Mouse (Mus musculus): Measurements from ENCODE around the gene Ccdc106. TPM values are rescaled to one million over a fixed set of nuclear protein-coding genes. Genes with fewer than 3 reads are reported as not detected.
A peak's percentile ranks its signal among the peaks of the same experiment; 100 is the strongest.
"Not testable (repeated sequence)": the region's sequence is repeated elsewhere in the genome, so short reads cannot be mapped to it uniquely, and the experiment has no call there.

Ccdc106 gene
- total RNA-seq, 2 experiments from 2014 or later, result 0.31 to 0.33 TPM

DNA sequence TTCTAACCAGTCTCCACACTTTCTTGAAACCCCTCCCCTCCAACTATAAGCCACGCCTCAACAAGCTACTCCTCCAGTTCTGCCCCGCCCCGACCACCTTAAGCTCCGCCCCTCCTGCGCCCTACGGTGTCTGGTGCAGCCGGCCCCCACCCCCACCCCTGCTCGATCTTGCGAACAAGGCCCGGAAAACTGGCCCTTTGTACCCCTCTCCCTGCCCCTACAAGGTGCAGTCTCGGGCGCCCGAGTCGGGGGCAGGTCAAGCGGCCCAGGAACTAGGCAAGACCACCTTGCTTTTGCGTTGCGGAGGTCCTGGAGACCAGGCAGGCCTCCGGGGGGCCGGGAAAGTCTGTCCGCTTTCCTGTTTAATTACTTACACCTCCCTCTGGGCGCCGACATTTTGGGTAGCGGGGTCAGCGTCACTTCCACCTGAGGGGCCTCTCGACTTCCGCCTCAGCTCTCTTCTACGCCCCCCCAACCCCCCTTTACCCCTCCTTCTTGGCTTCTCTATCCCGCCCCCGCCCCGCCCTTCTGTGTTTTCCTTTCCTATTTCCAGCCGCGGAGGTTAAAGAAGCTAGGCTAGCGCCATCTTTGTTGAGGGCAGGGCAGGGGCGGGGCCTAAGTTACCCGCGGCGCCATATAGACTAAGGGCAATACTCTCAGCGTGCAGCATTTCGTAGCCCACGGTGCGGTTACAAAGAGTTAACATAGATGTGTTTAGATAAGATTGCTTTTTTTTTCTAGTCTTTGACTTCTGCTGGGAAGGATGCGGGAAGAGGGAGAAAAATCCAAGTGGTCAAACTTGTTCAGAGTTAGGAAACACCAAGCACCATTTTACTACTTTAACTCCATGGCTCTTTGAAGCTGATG, 5.9 kb upstream of the Ccdc106 start, which contains the start of the genes Zfp524 and Fiz1:
TSS of gene Zfp524 (plus strand) at position 165 of the 867 bp plus-strand sequence.
TSS of gene Fiz1 (minus strand) at position 447 of the 867 bp plus-strand sequence.
- intact Hi-C loops (cut with DNase I; ENCODE audit: low total_unique reads), result loop anchor here (5.0 kb wide), 1 partner anchor 38 kb away; the partner anchor contains the start of gene Zfp580

GRCm38 (mm10) chr7:5015118-5016001, 5.0 kb upstream of the Ccdc106 start, which contains the start of gene Gm44973:
TSS of gene Gm44973 (plus strand) at chr7:5015496.
- peak; percentile 96 for DNase-seq
- intact Hi-C loops (cut with DNase I; ENCODE audit: low total_unique reads), result loop anchor here (5.0 kb wide), 1 partner anchor 37 kb away; the partner anchor contains the start of gene Zfp580

More for the DNA sequence above, 5.9 kb upstream of the Ccdc106 start, which contains the start of the genes Zfp524 and Fiz1:
- DNase-seq, result peak; percentile 95

DNA sequence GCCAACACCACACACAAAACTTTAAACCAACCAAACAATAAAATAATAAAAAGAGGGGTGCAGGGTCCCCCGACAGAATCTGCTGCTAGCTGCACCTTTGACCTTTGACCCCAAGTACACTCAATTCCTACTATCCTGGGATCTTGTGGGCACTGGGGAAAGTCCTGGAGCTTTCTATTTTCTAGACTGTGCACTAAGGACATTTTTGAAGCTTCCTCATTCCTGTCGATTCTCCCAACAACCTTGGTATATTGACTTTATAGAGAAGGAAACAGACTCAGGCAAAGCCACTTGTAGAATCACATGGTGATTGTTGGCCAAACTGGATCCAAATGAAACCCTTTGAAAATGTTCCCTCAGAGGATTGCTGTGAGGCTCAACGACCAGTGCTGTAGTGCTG, 4.3 kb upstream of the Ccdc106 start:
- intact Hi-C loops (cut with DNase I; ENCODE audit: low total_unique reads), result loop anchor here (5.0 kb wide), 1 partner anchor 36 kb away; the partner anchor contains the start of gene Zfp580
- DNase-seq, result no peak

GRCm38 (mm10) chr7:5016920-5017319, 3.4 kb upstream of the Ccdc106 start:
- intact Hi-C loops (cut with DNase I; ENCODE audit: low total_unique reads), result loop anchor here (5.0 kb wide), 1 partner anchor 35 kb away; the partner anchor contains the start of gene Zfp580

DNA sequence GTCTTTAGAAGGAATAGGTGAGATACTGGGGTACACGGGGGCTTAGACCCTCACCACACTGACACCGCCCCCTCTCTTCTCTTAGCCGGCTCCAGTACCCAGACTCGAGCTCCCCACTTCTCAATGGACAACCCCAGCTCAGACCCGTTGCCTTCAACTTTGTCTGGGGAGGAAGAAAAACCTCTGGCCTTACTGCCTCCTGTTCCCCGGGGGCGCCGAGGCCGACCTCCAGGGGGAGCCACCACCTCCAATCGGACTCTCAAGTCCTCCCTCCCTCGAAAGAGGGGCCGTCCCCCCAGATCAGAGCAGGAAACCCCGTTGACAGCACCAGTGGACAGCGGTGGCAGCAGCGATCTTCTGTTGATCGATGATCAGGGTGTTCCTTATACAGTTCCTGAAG, 3.0 kb upstream of the Ccdc106 start:
- intact Hi-C loops (cut with DNase I; ENCODE audit: low total_unique reads), result loop anchor here (5.0 kb wide), 1 partner anchor 35 kb away; the partner anchor contains the start of gene Zfp580
- DNase-seq, result peak; percentile 41

More at GRCm38 (mm10) chr7:5016920-5017319, 3.4 kb upstream of the Ccdc106 start:
- no peak for DNase-seq

DNA sequence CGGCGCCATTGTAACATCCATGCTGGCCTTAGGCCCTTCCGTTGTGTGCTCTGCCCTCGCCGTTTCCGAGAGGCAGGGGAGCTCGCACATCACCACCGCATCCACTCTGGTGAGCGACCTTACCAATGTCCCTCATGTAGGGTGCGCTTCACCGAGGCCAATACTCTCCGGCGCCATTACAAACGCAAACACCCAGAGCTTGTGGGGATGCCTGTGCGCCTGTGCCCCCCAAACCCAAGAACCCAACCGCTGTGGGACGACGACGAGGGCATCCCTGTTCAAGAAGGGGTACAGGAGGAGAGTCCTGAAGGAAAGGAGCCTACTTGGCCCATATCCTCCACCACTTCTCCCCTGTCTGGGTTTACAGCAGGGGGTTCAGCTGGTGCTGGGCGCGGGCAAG, 2.4 kb upstream of the Ccdc106 start:
- intact Hi-C loops (cut with DNase I; ENCODE audit: low total_unique reads), result loop anchor here (5.0 kb wide), 1 partner anchor 34 kb away; the partner anchor contains the start of gene Zfp580

GRCm38 (mm10) chr7:5019576-5019975, 777 bp upstream of the Ccdc106 start:
- intact Hi-C loops (cut with DNase I; ENCODE audit: low total_unique reads), result loop anchor here (5.0 kb wide), 1 partner anchor 33 kb away; the partner anchor contains the start of gene Zfp580
- not testable (repeated sequence) for DNase-seq

More for the DNA sequence above, 2.4 kb upstream of the Ccdc106 start:
- DNase-seq, result no peak

GRCm38 (mm10) chr7:5020685-5021084, 332 bp downstream of the Ccdc106 start:
- no peak for DNase-seq
- intact Hi-C loops (cut with DNase I; ENCODE audit: low total_unique reads), result no loop called here

GRCm38 (mm10) chr7:5021197-5021596, 844 bp downstream of the Ccdc106 start:
- intact Hi-C loops (cut with DNase I; ENCODE audit: low total_unique reads), result no loop called here
- DNase-seq, result no peak

- intact Hi-C loops (cut with DNase I; ENCODE audit: low total_unique reads), result no loop called here
- DNase-seq, result no peak
These were observed 9.2 kb downstream of the Ccdc106 start for GRCm38 (mm10) chr7:5029543-5029942.

GRCm38 (mm10) chr7:5029946-5030345, 9.6 kb downstream of the Ccdc106 start:
- intact Hi-C loops (cut with DNase I; ENCODE audit: low total_unique reads), result no loop called here
- DNase-seq, result no peak

- no peak for DNase-seq
- intact Hi-C loops (cut with DNase I; ENCODE audit: low total_unique reads), result no loop called here
These were observed 10.4 kb downstream of the Ccdc106 start for GRCm38 (mm10) chr7:5030554-5031275.

GRCm38 (mm10) chr7:5031496-5031895, 11.1 kb downstream of the Ccdc106 start:
- no peak for DNase-seq
- intact Hi-C loops (cut with DNase I; ENCODE audit: low total_unique reads), result no loop called here

- intact Hi-C loops (cut with DNase I; ENCODE audit: low total_unique reads), result no loop called here
These were observed 13.5 kb downstream of the Ccdc106 start, which contains the start of gene 4632433K11Rik for GRCm38 (mm10) chr7:5033818-5034217. TSS of gene 4632433K11Rik (plus strand) at chr7:5034118.

DNA sequence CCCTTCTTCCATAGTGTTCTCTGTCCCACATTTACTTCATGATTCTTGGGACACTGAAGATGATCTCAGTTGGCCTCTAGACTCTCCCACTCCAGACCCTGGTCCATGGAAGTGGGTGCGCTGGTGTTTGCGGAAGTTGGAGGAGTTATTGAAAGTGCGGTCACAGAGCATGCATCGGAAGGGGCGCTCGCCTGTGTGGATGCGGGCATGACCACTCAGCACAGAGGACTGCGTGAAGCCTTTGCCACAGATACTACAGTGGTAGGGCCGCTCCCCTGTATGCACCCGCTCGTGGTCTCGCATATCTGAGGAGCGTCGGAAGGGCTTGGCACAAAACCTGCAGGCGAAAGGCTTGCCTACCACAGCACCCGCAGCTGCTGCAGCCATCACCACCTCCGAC, 15.3 kb downstream of the Ccdc106 start:
- no peak for DNase-seq
- intact Hi-C loops (cut with DNase I; ENCODE audit: low total_unique reads), result no loop called here

More at GRCm38 (mm10) chr7:5033818-5034217, 13.5 kb downstream of the Ccdc106 start, which contains the start of gene 4632433K11Rik:
- no peak for DNase-seq

DNA sequence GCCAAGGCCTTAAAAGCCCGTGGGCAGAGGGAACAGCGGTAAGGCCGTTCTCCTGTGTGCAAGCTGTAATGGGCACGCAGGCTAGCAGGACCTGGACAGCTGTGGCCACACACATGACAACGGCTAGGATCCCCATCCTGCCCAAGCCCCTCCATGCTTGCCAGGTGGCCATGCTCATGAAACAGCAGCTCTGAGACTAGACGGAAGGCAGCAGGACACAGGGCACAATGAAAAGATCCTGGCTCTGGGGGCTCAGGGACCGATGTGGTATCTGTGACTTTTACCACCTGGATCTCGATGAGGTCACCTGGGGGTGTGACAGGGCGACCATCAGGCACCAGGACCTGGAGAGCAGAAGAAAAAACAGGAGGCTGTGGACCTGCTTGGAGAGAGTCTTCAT, 15.8 kb downstream of the Ccdc106 start:
- no peak for DNase-seq
- intact Hi-C loops (cut with DNase I; ENCODE audit: low total_unique reads), result no loop called here

GRCm38 (mm10) chr7:5037026-5037425, 16.7 kb downstream of the Ccdc106 start:
- intact Hi-C loops (cut with DNase I; ENCODE audit: low total_unique reads), result no loop called here
- DNase-seq, result no peak

DNA sequence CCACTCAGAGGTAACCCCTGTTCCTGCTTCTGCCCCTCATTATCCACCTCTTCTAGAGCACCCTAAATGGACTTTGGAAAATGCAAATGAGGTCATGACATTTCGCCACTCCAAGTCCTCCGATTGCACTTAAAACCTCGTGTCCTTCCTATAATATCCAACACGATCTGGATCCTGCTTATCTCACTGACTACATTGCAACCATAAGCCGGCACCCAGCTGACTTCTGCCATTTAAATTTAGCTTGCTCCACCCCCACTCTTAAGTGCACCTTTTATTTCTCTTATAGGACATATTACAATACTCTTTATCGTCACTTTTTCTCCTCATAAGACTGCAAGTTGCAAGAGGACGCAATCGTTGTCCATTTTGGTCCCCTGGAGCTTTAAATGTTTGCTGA, 17.1 kb downstream of the Ccdc106 start:
- intact Hi-C loops (cut with DNase I; ENCODE audit: low total_unique reads), result no loop called here

More for the DNA sequence above, 17.1 kb downstream of the Ccdc106 start:
- no peak for DNase-seq

All from gastrocnemius, postnatal 14 days (tissue).